Mouse (Mus musculus) bone marrow, adult 2 months (tissue): Measurements from ENCODE around the gene Fnip2. TPM values are rescaled to one million over a fixed set of nuclear protein-coding genes. Genes with fewer than 3 reads are reported as not detected.

Experiments used
- H3K27ac ChIP-seq: fragments of 200-500 bp; 2 replicates; pipeline ENCODE4 v1.5.1; 2012; ENCODE audit warnings: low read depth, mild to moderate bottlenecking, control low read depth, inconsistent platforms, low read length; ENCODE audit not compliant: control insufficient read depth, poor library complexity, insufficient read depth
- H3K4me1 ChIP-seq: fragments of 200-500 bp; 2 replicates; pipeline ENCODE4 v1.6.1; 2011; ENCODE audit warnings: low read length; ENCODE audit not compliant: control insufficient read depth, insufficient read depth
- H3K4me3 ChIP-seq: fragments of 200-500 bp; replicated peaks from 2 replicates; pipeline ENCODE3; 2011; ENCODE audit warnings: mild to moderate bottlenecking, low read depth, low read length, control low read depth; ENCODE audit not compliant: control insufficient read depth
- CTCF ChIP-seq: fragments of 200-500 bp; IDR thresholded peaks from 2 replicates; pipeline ENCODE4 v1.5.1; 2011; ENCODE audit warnings: low read length, control low read depth; ENCODE audit not compliant: control insufficient read depth, insufficient read depth
- POLR2A ChIP-seq: fragments of 200-500 bp; IDR thresholded peaks from 2 replicates; pipeline ENCODE4 v1.6.1; 2011; ENCODE audit warnings: low read depth, mild to moderate bottlenecking, control low read depth, low read length, borderline replicate concordance; ENCODE audit not compliant: control insufficient read depth
- WGBS: fragments of 180-500 bp; shearing (Covaris S2); methylation state at CpG from one replicate; pipeline ENCODE4 v1.1.7; 2018; 5-methylcytosine and 5-hydroxymethylcytosine counted together
- polyA plus RNA-seq: library from polyadenylated mRNA; stranded (reverse); fragments of >200 nt; gene quantifications from 2 replicates; pipeline ENCODE4 v1.2.4, GENCODE M21; 2011; ENCODE audit warnings: low replicate concordance; ENCODE audit not compliant: missing spikeins, insufficient read depth, insufficient read length

Fnip2 gene
- polyA plus RNA-seq, 1 experiment: 10.8 TPM

DNA sequence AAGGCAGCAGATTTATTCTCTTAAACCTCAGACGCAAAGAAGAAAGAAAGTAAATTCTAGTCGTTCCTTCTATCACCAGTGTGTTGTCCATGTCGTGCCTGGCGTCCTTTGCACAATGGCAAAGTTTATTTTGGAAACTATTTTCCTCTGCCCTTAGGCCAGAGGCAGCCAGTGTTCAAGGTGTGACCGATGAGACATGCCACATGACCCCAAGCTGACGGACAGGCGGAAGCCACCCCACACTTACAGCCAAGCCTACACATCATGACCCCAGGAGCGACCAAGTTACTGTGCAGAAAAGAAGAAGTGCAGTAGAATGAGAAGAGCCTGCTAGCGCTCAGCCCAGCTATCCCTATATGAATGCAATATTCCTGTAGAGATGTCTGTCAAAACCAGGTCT, 47.7 kb downstream of the Fnip2 start:
- no peak overlapping the region for H3K4me3 ChIP-seq
- TF ChIP-seq CTCF: no peak
- TF ChIP-seq POLR2A: no peak
- WGBS: 67% methylated on average over 9 of the region's 9 CpGs
- no peaks in the 10 kb centered on the region for H3K4me1 ChIP-seq
- no peak overlapping the region for H3K27ac ChIP-seq

DNA sequence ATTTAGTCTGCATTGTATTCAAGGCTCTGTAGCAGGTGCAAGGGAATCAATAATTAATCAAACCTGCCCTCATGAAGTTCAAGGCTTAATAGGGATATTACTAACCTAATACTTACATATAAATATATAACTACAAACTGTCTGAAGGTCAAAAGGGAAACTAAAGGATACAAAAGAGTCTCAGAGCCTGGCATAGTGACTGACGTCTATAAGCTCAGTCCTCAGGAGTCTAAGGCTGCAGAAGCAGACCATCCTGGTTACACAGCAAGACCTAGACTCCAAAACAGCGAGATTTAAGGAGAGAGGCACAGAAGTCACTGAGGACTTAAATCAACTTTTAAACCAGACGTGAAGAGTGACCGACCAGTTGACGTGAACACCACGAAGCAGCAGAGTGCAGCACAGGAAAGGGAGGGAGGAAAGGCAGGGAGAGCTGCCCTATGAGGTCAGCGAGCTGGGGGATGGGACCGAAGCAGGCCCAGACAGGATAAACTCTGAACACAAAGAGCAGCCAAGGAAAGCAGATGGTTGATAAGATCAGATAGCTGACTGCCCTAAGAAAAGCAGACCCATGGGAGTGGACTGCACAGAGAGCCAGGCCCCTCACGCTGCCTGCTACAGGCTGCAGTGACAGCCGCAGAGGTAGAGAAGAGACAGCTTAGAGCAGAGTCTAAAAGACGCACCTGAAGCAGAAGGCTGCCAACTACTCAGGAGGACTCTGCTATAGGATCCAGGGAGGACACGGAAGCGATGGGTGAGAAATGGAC, 48.7 kb downstream of the Fnip2 start:
- Histone ChIP-seq H3K4me1 (no peaks in the 10 kb centered on the region), H3K4me3 (no peak overlapping the region), H3K27ac (no peak overlapping the region)
- 49% methylated on average over 13 of the region's 13 CpGs for WGBS
- TF ChIP-seq POLR2A (no peak), CTCF (no peak)

- 90% methylated on average over 17 of the region's 17 CpGs for WGBS
- no peak overlapping the region for H3K27ac ChIP-seq
- TF ChIP-seq POLR2A (no peak), CTCF (no peak)
- H3K4me3 ChIP-seq: no peak overlapping the region
- H3K4me1 ChIP-seq: no peaks in the 10 kb centered on the region
Measured at GRCm38 (mm10) chr3:79517884-79518591, 49.6 kb downstream of the Fnip2 start.

DNA sequence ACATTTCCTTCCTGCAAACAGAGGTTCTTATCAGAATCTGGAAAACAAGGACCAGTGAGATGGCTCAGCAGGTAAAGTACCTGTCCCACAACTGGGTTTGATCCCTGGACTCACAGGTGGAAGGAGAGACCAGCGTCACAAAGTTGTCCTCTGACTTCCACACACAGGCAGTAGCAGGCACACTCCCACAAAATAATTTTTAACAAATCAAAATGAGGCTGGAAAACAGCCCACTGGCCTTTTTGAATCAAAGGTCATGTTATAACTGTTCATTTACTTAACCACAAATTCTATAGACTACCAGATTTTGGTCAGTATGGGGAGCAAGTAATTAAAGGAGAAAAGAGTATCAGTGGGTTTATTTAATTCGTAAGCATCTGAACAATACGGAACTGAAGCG, 50.6 kb downstream of the Fnip2 start:
- no peak for TF ChIP-seq POLR2A
- TF ChIP-seq CTCF: no peak
- 95% methylated on average over 4 of the region's 4 CpGs for WGBS
- Histone ChIP-seq H3K4me1 (no peaks in the 10 kb centered on the region), H3K27ac (no peak overlapping the region), H3K4me3 (no peak overlapping the region)

GRCm38 (mm10) chr3:79516099-79516920, 51.3 kb downstream of the Fnip2 start:
- TF ChIP-seq POLR2A: no peak
- TF ChIP-seq CTCF: no peak
- Histone ChIP-seq H3K4me1 (no peaks in the 10 kb centered on the region), H3K4me3 (no peak overlapping the region), H3K27ac (no peak overlapping the region)
- WGBS: 77% methylated on average over 14 of the region's 14 CpGs

- Histone ChIP-seq H3K27ac (no peak overlapping the region), H3K4me3 (no peak overlapping the region), H3K4me1 (no peaks in the 10 kb centered on the region)
- WGBS: 85% methylated on average over 2 of the region's 2 CpGs
- TF ChIP-seq CTCF (no peak), POLR2A (no peak)
Measured at GRCm38 (mm10) chr3:79514304-79514703, 53.3 kb downstream of the Fnip2 start.

GRCm38 (mm10) chr3:79501166-79501728, 66.3 kb downstream of the Fnip2 start:
- H3K27ac ChIP-seq: no peak overlapping the region
- TF ChIP-seq POLR2A (no peak), CTCF (no peak)
- 73% methylated on average over 2 of the region's 2 CpGs for WGBS
- no peaks in the 10 kb centered on the region for H3K4me1 ChIP-seq
- no peak overlapping the region for H3K4me3 ChIP-seq

DNA sequence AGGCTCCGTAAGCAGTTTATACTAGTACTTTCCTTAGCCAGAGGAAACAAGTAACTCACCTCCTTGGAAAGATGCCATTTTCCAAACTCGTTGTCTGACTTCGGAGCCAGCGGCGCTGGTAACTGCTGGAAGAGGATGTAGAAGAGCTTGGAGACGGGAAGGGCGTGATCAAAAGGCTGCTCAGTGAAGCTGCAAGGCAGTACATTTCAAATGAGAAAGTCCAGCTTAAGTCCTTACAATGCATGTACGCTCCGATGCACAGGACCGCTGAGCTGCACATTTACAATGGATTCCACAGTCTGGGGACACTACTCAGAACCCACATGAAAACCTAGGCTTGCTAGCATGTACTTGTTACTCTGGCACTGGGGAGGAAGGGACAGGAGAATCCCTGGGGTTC, 67.3 kb downstream of the Fnip2 start:
- Histone ChIP-seq H3K4me3 (no peak overlapping the region), H3K4me1 (no peaks in the 10 kb centered on the region), H3K27ac (no peak overlapping the region)
- 95% methylated on average over 10 of the region's 10 CpGs for WGBS
- TF ChIP-seq CTCF (no peak), POLR2A (no peak)
